Comparison of ENCODE assay signal across 6 mouse cellular contexts in the genomic region with DNA sequence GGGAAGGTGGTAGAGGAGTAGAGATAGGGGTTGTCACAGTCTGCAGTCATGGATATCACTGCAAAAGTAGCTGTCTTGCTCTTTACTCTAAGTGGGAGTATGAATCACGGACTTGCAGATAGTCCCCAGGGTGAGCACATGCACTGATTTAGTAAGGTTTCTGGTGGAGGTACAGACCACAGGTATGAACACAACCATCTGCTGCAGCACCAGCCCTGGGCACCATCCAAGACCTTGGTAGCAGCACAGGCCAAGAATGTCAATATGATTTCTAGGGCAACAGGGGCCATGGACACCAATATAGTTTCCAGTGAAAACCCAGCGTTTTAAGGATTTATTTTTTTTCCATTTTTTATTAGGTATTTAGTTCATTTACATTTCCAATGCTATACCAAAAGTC.
"Had no signal": no experiment of that assay in that cellular context is flagged by ENCODE, and none has a peak within 500 bp of the region (broad histone marks: within the 10 kb centered on the region; RNA-seq: fewer than 3 reads in every experiment).

No protein-coding gene starts in this region.

- DNase-seq: kidney, adult 9 months; kidney, postnatal 36 days; layer of hippocampus, adult 9-11 months; lung, adult 2 months; lung, postnatal 4 days; thymus, postnatal 4 days had no signal
